Mouse (Mus musculus) CH12.LX (cell line): ENCODE measurements around the gene Ndrg2.
A peak's percentile ranks its signal among the peaks of the same experiment; 100 is the strongest.

Source experiments
- CTCF ChIP-seq, 2 experiments: IDR thresholded peaks in 1 of 2; conservative IDR thresholded peaks in 1 of 2; 2 replicates each; pipeline ENCODE4 v1.5.1; 2011 to 2012; ENCODE audit warnings: low read depth in 2 of 2, low read length in 2 of 2, improper control_type of control experiment in 1 of 2, inconsistent platforms in 1 of 2, mild to moderate bottlenecking in 1 of 2, moderate library complexity in 1 of 2
- E2F4 ChIP-seq: IDR thresholded peaks from 2 replicates; pipeline ENCODE4 v1.6.1; 2011; ENCODE audit warnings: low read depth, low read length, improper control_type of control experiment; ENCODE audit not compliant: insufficient replicate concordance
- EP300 ChIP-seq: IDR thresholded peaks from 2 replicates; pipeline ENCODE4 v1.6.1; 2011; ENCODE audit warnings: low read length, improper control_type of control experiment
- ETS1 ChIP-seq: conservative IDR thresholded peaks from 2 replicates; pipeline ENCODE4 v1.6.1; 2012; ENCODE audit warnings: low read depth, mild to moderate bottlenecking, inconsistent platforms, low read length, improper control_type of control experiment, moderate library complexity
- JUND ChIP-seq: conservative IDR thresholded peaks from 2 replicates; pipeline ENCODE4 v1.6.1; 2011; ENCODE audit warnings: low read depth, low read length, improper control_type of control experiment
- MAFK ChIP-seq: IDR thresholded peaks from 2 replicates; pipeline ENCODE4 v1.6.1; 2011; ENCODE audit warnings: low read length, improper control_type of control experiment; ENCODE audit not compliant: insufficient replicate concordance
- POLR2A ChIP-seq: IDR thresholded peaks from 2 replicates; pipeline ENCODE4 v1.6.1; 2011; ENCODE audit warnings: low read depth, mild to moderate bottlenecking, improper control_type of control experiment, low read length
- RAD21 ChIP-seq: IDR thresholded peaks from 2 replicates; pipeline ENCODE4 v1.6.1; 2011; ENCODE audit warnings: low read depth, mild to moderate bottlenecking, low read length, improper control_type of control experiment, moderate library complexity
- RCOR1 ChIP-seq: conservative IDR thresholded peaks from 2 replicates; pipeline ENCODE4 v1.6.1; 2012; ENCODE audit warnings: low read depth, mild to moderate bottlenecking, inconsistent platforms, low read length, improper control_type of control experiment
- TCF12 ChIP-seq: IDR thresholded peaks from 2 replicates; pipeline ENCODE4 v1.6.1; 2014; ENCODE audit warnings: low read depth, mild to moderate bottlenecking, inconsistent platforms, low read length, improper control_type of control experiment
- UBTF ChIP-seq: IDR thresholded peaks from 2 replicates; pipeline ENCODE4 v1.6.1; 2012; ENCODE audit warnings: low read depth, mild to moderate bottlenecking, inconsistent platforms, low read length, improper control_type of control experiment, moderate library complexity
- USF1 ChIP-seq: IDR thresholded peaks from 2 replicates; pipeline ENCODE4 v1.6.1; 2014; ENCODE audit warnings: low read depth, mild to moderate bottlenecking, inconsistent platforms, low read length, improper control_type of control experiment
- ZKSCAN1 ChIP-seq: IDR thresholded peaks from 2 replicates; pipeline ENCODE4 v1.6.1; 2012; ENCODE audit warnings: low read depth, inconsistent platforms, low read length, improper control_type of control experiment, borderline replicate concordance

GRCm38 (mm10) chr14:51884598-51885331 lies 29.2 kb downstream of the Ndrg2 start, which contains the start of gene Mettl17:
- no peak for TF ChIP-seq CTCF (conservative IDR thresholded peaks at IDR 0.05 in 1 of 2, IDR thresholded peaks at IDR 0.05 in 1 of 2; ENCODE audit: low read depth in 2 of 2, low read length in 2 of 2)
- no peak for TF ChIP-seq EP300
- TF ChIP-seq USF1 = no peak
- TF ChIP-seq MAFK = no peak
- TF ChIP-seq TCF12 = peak; percentile 64; the same call in 1 of the 2 replicates
- no peak for TF ChIP-seq JUND
- peak; percentile 89 for TF ChIP-seq POLR2A
- TF ChIP-seq UBTF = no peak
- no peak for TF ChIP-seq RAD21
- TF ChIP-seq RCOR1 = no peak
- TF ChIP-seq ETS1 = no peak
- no peak for TF ChIP-seq ZKSCAN1
- TF ChIP-seq E2F4 = no peak
